ENCODE assay signal across 13 mouse cellular contexts in the genomic region with DNA sequence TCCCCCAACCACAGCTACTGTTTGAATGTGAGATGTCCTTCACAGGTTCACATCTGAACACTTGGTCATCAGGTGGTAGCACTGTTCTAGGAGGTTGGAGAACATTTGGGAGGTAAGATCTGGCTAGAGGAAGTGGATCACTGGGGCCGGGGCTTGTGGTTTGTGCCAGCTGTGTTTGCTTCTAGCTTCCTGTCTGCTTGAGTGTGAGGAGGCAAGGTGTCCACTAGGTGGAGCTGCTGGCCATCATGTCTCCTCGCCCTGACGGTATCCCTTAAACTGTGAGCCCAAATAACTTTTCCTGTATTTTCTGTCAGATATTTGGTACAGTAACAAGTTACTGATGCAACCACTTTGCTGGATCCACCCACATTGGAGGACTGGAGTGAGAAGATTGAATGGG. TPM values are rescaled to one million over a fixed set of nuclear protein-coding genes. Genes with fewer than 3 reads are reported as not detected.
DNase-seq lines count a peak whose midpoint lies in the region; ATAC-seq and TF ChIP-seq lines count a peak whose summit lies in the region.
"Had no signal": no experiment of that assay in that cellular context is flagged by ENCODE, and none has a peak within 500 bp of the region (broad histone marks: within the 10 kb centered on the region; RNA-seq: fewer than 3 reads in every experiment).

No protein-coding gene starts in this region.

- ATAC-seq in midbrain, postnatal 0 days (ENCODE audit: low FRiP score): no peak
- no peak for ATAC-seq in midbrain, embryonic 15.5 days (replicated peaks)
- no peak for ATAC-seq in midbrain, embryonic 13.5 days

- 71% methylated on average over 3 of the region's 3 CpGs for WGBS in midbrain, postnatal 0 days
- WGBS in midbrain, embryonic 15.5 days: 84% methylated on average over 3 of the region's 3 CpGs
- WGBS in midbrain, embryonic 13.5 days: 82% methylated on average over 3 of the region's 3 CpGs

- no peak for DNase-seq in gastrocnemius, adult 2 months
- DNase-seq in gastrocnemius, postnatal 10 days: no peak
- no peak for DNase-seq in midbrain, postnatal 0 days (ENCODE audit: low spot score)
- DNase-seq in c-Kit-positive CD71-negative TER-119-negative erythroid progenitor cells, embryonic 14.5 days (ENCODE audit: low read depth): peak; percentile 13
- peak; percentile 7 to 10 for DNase-seq in thymus, postnatal 36 days
- no peak for DNase-seq in gastrocnemius, postnatal 36 days
- DNase-seq: cerebellum, adult 11-12 months; kidney, adult 11 months had no signal

- H3K9me3 ChIP-seq in midbrain, postnatal 0 days (ENCODE audit: low read length): no peaks in the 10 kb centered on the region
- H3K9me3 ChIP-seq in midbrain, embryonic 15.5 days: no peaks in the 10 kb centered on the region
- H3K9me3 ChIP-seq in midbrain, embryonic 13.5 days: 0 out of 2 replicates have a peak, but pooled peaks cover 4% of the 10 kb centered on the region
- H3K9me3 ChIP-seq: heart, embryonic 10.5 days had no signal

- H3K27me3 ChIP-seq in midbrain, postnatal 0 days (ENCODE audit: insufficient read depth, low read length): no peaks in the 10 kb centered on the region
- H3K27me3 ChIP-seq in midbrain, embryonic 15.5 days (replicated peaks): no peaks in the 10 kb centered on the region
- peaks cover 23% of the 10 kb centered on the region; the same call in 1 of the 2 replicates for H3K27me3 ChIP-seq in midbrain, embryonic 13.5 days
- H3K27me3 ChIP-seq: neural tube, embryonic 12.5 days had no signal

- no peak overlapping the region for H3K27ac ChIP-seq in gastrocnemius, adult 2 months
- H3K27ac ChIP-seq in midbrain, postnatal 0 days (ENCODE audit: low read depth, low read length): no peak overlapping the region
- H3K27ac ChIP-seq in midbrain, embryonic 15.5 days: no peak overlapping the region
- no peak overlapping the region for H3K27ac ChIP-seq in midbrain, embryonic 13.5 days
- H3K27ac ChIP-seq: heart, embryonic 10.5 days; neural tube, embryonic 12.5 days had no signal

- no peak overlapping the region for H3K4me3 ChIP-seq in gastrocnemius, adult 2 months
- no peak overlapping the region for H3K4me3 ChIP-seq in midbrain, postnatal 0 days (ENCODE audit: low read depth, low read length)
- H3K4me3 ChIP-seq in midbrain, embryonic 15.5 days: no peak overlapping the region
- H3K4me3 ChIP-seq in midbrain, embryonic 13.5 days (replicated peaks): no peak overlapping the region
- H3K4me3 ChIP-seq: erythroblast, embryonic 14.5 days; heart, embryonic 10.5 days; neural tube, embryonic 12.5 days had no signal

- H3K9ac ChIP-seq in midbrain, postnatal 0 days (replicated peaks; ENCODE audit: low read length, poor library complexity, severe bottlenecking): no peak overlapping the region
- no peak overlapping the region for H3K9ac ChIP-seq in midbrain, embryonic 15.5 days
- no peak overlapping the region for H3K9ac ChIP-seq in midbrain, embryonic 13.5 days (replicated peaks)
- H3K9ac ChIP-seq: neural tube, embryonic 12.5 days had no signal

- TF ChIP-seq CTCF in gastrocnemius, adult 2 months (IDR thresholded peaks at IDR 0.05): peak; percentile 20; the same call in 1 of the 2 replicates
- TF ChIP-seq CTCF in midbrain, postnatal 0 days (IDR thresholded peaks at IDR 0.05): peak; percentile 29; the same call in 1 of the 2 replicates

- H3K4me1 ChIP-seq in midbrain, postnatal 0 days (ENCODE audit: insufficient read depth, low read length): no peaks in the 10 kb centered on the region
- peaks cover 11% of the 10 kb centered on the region for H3K4me1 ChIP-seq in midbrain, embryonic 15.5 days
- H3K4me1 ChIP-seq in midbrain, embryonic 13.5 days (replicated peaks): peaks cover 22% of the 10 kb centered on the region
- H3K4me1 ChIP-seq: heart, embryonic 10.5 days had no signal

- intact Hi-C loops in gastrocnemius, adult 2 months (cut with DNase I): no loop called here
- intact Hi-C loops in gastrocnemius, postnatal 36 days (cut with DNase I): no loop called here

- H3K36me3 ChIP-seq in midbrain, postnatal 0 days (ENCODE audit: insufficient read depth, low read length): no peaks in the 10 kb centered on the region
- no peaks in the 10 kb centered on the region for H3K36me3 ChIP-seq in midbrain, embryonic 15.5 days (replicated peaks)
- H3K36me3 ChIP-seq in midbrain, embryonic 13.5 days: no peaks in the 10 kb centered on the region
- H3K36me3 ChIP-seq: heart, embryonic 10.5 days; neural tube, embryonic 12.5 days had no signal

- H3K4me2 ChIP-seq in midbrain, postnatal 0 days (ENCODE audit: low read depth, low read length, poor library complexity, severe bottlenecking): no peak overlapping the region
- no peak overlapping the region for H3K4me2 ChIP-seq in midbrain, embryonic 15.5 days
- H3K4me2 ChIP-seq in midbrain, embryonic 13.5 days (replicated peaks): no peak overlapping the region
- H3K4me2 ChIP-seq: neural tube, embryonic 12.5 days had no signal

RNA-seq across cellular contexts. Expression of a gene that starts 59.1 kb away (rescaled TPM):
- total RNA-seq in gastrocnemius, adult 2 months (2021): 100 to 1,000 TPM; 143 to 219 TPM
- 10 to 100 TPM; 72.8 to 75.2 TPM for total RNA-seq in gastrocnemius, postnatal 10 days (2021)
- total RNA-seq in midbrain, postnatal 0 days (2014; rRNA removed): 36.2 and 47.2 TPM in 2 replicates
- polyA plus RNA-seq in midbrain, postnatal 0 days (2015; fragmentation: Nextera tagmentation; extraction: Ambion mirVana): 73.2 and 78.7 TPM in 2 replicates
- polyA plus RNA-seq in midbrain, embryonic 15.5 days (2015; fragmentation: Nextera tagmentation; extraction: Ambion mirVana): 107 and 110 TPM in 2 replicates
- total RNA-seq in gastrocnemius, postnatal 36 days (2021): 100 to 1,000 TPM; 113 to 145 TPM
- 100 and 102 TPM in 2 replicates for polyA plus RNA-seq in midbrain, embryonic 13.5 days (2015; fragmentation: Nextera tagmentation; extraction: Ambion mirVana)

RNA-seq across cellular contexts. Expression of a gene that starts 59.2 kb away (rescaled TPM):
- 10 to 100 TPM; 35.4 to 36.2 TPM for total RNA-seq in gastrocnemius, adult 2 months (2021)
- 10 to 100 TPM; 23.1 to 23.5 TPM for total RNA-seq in gastrocnemius, postnatal 10 days (2021)
- total RNA-seq in midbrain, postnatal 0 days (2014; rRNA removed): 11.8 and 19.9 TPM in 2 replicates
- polyA plus RNA-seq in midbrain, postnatal 0 days (2015; fragmentation: Nextera tagmentation; extraction: Ambion mirVana): 9.5 and 10.8 TPM in 2 replicates
- polyA plus RNA-seq in midbrain, embryonic 15.5 days (2015; fragmentation: Nextera tagmentation; extraction: Ambion mirVana): 10.1 and 12.5 TPM in 2 replicates
- 10 to 100 TPM; 21.6 to 25.6 TPM for total RNA-seq in gastrocnemius, postnatal 36 days (2021)
- polyA plus RNA-seq in midbrain, embryonic 13.5 days (2015; fragmentation: Nextera tagmentation; extraction: Ambion mirVana): 14.1 and 16.4 TPM in 2 replicates

Comparison
In these comparisons a context has a peak if more than half of its experiments do, and no peak if none do; other contexts are left out.
1. DNase-seq: peak in c-Kit-positive CD71-negative TER-119-negative erythroid progenitor cells, embryonic 14.5 days (single experiment) and thymus, postnatal 36 days (2 of 2); none in gastrocnemius, adult 2 months (single experiment), gastrocnemius, postnatal 10 days (single experiment), midbrain, postnatal 0 days (single experiment) and gastrocnemius, postnatal 36 days (0 of 2).